Mouse (Mus musculus): ENCODE data around the gene Deaf1.

- TF ChIP-seq POLR2A (IDR thresholded peaks at IDR 0.05; ENCODE audit: insufficient read depth, low read depth, low read length) (no peak), CTCF (IDR thresholded peaks at IDR 0.05) (no peak), EP300 (IDR thresholded peaks at IDR 0.05; ENCODE audit: insufficient read depth, low read depth, low read length) (no peak)
Measured at GRCm38 (mm10) chr7:141337716-141338416, 10.4 kb upstream of the Deaf1 start.

Measured in heart, adult 2 months (tissue).